Mouse (Mus musculus): Measurements from ENCODE around the gene Maged2.
"Not testable (repeated sequence)": the region's sequence is repeated elsewhere in the genome, so short reads cannot be mapped to it uniquely, and the experiment has no call there.

Maged2 gene

GRCm38 (mm10) chrX:150814139-150814469, at the start of gene Maged2:
TSS of gene Maged2 (minus strand) at chrX:150814345.
- peak; percentile 8 for DNase-seq

DNA sequence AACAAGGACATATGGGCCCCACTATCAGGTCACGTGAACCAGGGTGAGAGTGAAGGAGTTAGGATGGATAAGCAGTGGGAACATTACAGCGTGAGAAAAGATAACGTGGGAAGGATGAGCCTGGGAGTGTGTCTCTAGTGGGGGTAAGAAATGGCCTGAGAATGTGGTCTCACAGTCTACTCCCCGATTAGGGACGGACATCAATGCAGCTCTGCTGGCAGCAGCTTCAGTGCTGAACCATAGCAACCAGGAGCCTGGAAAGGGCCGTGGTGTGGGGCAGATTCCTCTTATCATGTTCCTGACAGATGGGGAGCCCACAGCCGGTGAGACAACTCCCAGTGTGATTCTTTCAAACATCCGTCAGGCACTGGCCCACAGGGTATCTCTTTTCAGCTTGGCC, 34.1 kb upstream of the Maged2 start:
- no peak for DNase-seq

DNA sequence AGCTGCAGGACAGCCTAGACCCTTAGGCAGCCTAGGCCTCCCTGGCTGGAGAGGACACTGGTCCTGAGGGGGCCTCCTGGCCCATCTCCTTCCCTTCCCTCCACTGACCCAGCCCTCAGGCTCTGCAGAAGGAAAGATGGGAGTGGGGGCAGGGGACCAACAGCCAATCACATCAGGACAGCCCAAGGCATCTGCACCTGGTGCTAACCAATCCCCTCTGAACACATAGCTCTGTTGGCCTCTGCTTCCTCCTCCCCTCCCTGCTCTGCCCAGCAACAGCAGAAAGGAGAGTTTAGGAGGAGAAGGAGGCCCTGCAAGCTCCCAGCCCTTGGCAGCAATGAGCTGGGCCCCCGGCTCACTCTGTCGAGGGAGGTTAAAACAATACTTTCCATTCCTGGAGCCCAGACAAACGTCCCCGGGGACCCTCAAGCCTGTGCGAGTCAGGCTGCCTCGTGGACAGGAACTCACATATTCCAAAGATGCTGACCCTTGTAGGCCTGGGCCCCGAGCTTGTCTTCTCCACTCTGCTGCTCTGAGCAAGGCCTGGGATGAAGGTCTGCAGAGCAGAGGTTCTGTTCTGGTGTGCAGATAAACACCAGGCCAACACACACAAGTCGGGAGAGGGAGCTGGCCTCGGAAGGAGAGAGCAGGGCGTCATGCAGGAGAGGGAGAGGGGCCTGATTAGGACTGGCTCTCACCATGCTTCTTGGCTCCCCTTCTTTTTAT, 31.5 kb upstream of the Maged2 start:
- DNase-seq, result not testable (repeated sequence)

GRCm38 (mm10) chrX:150843257-150843656, 29.1 kb upstream of the Maged2 start:
- DNase-seq, result not testable (repeated sequence)

DNA sequence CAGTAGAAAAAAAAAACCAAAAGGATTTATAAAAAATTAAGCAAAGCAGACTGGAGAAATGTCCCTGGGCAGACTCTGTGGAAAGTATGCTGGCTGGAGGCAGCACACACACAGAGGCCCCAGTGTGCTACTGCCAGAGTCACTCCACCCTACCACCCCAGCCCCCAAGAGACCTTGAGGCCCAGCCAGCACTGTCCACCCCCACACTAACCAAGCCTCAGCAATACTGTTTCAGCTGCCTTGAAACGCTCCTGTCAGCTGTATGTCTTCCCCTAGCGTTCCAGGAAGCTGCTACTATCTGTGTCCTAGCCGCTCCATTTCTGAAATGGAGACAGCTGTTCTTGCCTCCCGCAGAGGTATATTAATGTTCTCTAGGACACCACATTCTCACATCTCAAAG, 16.2 kb upstream of the Maged2 start:
- no peak for DNase-seq

- DNase-seq, result no peak
Observed at GRCm38 (mm10) chrX:150817278-150817677, 3.1 kb upstream of the Maged2 start.

- no peak for DNase-seq
Observed at GRCm38 (mm10) chrX:150815601-150816000, 1.5 kb upstream of the Maged2 start.

DNA sequence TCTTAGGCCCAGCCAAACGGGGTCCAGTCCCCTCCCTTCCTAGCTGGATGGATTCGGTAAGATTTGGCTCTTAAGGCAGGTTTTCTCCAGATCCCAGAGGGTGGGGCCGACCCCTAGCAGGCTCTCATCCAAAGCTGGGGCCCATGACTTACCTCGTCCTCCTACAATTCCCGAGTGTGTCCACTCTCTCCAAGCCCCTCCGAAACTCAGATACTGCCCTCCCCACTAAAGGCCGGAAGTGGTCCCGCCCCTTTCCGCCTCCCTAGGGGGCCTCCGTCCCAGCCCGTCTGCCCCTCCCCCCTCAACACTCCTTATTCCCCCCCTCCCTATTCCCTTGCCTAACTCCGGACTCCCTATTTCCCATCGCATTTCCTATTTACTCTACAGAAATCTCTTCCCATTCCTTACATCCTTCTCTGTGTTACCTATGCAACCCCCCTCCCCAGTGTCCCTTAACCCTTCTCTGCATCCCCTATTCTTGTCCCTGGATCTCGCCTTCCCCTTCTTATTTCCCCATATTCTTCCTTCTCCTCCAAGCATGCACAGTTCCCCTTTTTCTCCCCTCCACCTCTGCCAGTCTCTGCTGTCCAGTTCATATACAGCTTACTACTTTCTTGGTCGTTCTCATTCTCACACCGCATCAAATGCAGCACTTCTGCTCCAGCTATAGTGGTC, 544 bp downstream of the Maged2 start:
- peak; percentile 51 for DNase-seq

DNA sequence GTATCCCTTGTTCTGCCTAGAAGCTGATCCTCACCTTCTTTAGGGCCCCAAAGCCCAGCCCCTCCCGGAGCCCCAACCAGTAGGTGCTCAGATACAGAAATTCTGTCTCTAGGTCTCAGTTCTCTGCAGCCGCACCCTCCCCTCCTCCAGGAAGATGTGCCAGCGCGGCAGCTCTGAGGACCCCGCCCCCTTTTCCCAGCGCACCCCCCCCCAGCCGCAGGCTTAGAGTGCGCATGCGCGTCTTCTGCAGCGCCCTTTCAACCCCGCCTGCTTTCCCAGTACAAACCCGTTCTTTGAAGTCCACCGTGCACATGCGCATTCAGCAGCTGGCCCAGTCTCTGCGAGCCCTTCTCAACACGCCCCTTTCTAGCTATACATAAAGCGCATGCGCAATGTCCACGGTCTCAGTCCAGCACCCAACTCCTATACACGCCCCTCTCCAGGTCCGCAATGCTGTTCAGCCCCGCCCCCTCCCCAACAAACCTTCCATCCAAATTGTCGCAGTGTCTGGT, 1.3 kb downstream of the Maged2 start:
- DNase-seq, result peak; percentile 93

- not testable (repeated sequence) for DNase-seq
Observed at GRCm38 (mm10) chrX:150800987-150801386, 13.2 kb downstream of the Maged2 start.

GRCm38 (mm10) chrX:150798493-150799177, 15.5 kb downstream of the Maged2 start:
- not testable (repeated sequence) for DNase-seq
